In the genomic region with DNA sequence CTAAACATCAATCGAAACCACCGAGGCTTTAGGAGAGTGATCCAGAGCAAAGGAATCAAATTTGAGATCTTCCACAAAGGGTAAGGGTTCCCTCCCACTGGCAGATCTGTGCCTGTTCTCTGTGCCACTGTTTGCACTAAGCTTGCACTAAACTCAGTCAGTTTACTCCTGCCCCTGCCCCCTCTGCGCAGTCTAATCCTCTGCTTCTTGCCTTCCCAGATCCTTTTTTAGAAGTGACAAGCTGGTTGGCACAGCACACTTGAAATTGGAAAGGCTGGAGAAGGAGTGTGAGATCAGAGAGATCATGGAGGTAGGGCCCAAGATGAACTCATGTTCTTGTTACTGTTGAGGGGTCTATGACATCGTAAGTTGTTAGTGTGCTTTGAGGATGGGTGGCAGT, we compare ENCODE assay signal across 27 mouse cellular contexts. TPM values are rescaled to one million over a fixed set of nuclear protein-coding genes. Genes with fewer than 3 reads are reported as not detected.
A peak's percentile ranks its signal among the peaks of the same experiment; 100 is the strongest.
DNase-seq lines count a peak whose midpoint lies in the region; ATAC-seq lines count a peak whose summit lies in the region.
"Had no signal": no experiment of that assay in that cellular context is flagged by ENCODE, and none has a peak within 500 bp of the region (broad histone marks: within the 10 kb centered on the region; RNA-seq: fewer than 3 reads in every experiment).

No protein-coding gene starts in this region.

- ATAC-seq in midbrain, embryonic 11.5 days (ENCODE audit: low FRiP score): no peak
- ATAC-seq in midbrain, embryonic 16.5 days: no peak
- ATAC-seq: CD4-positive, CD25-positive, alpha-beta regulatory T cell, adult 4 months; forebrain, embryonic 13.5 days; forebrain, postnatal 0 days; intestine, postnatal 0 days had no signal

- 97% methylated on average over 4 of the region's 4 CpGs for WGBS in midbrain, embryonic 11.5 days
- WGBS in midbrain, embryonic 16.5 days: 95% methylated on average over 4 of the region's 4 CpGs

- no peak overlapping the region for H3K27ac ChIP-seq in midbrain, embryonic 11.5 days (ENCODE audit: low read depth, low read length)
- H3K27ac ChIP-seq in midbrain, embryonic 16.5 days (ENCODE audit: low read length): no peak overlapping the region
- H3K27ac ChIP-seq: embryonic facial prominence, embryonic 10.5 days; embryonic facial prominence, embryonic 13.5 days; forebrain, embryonic 13.5 days; heart, embryonic 10.5 days; heart, embryonic 13.5 days; hindbrain, embryonic 14.5 days had no signal

- peak; percentile 20 to 37 for DNase-seq in frontal cortex, postnatal 36 days (ENCODE audit: low spot score in 2 of 2)
- DNase-seq in frontal cortex, postnatal 10 days (ENCODE audit: low spot score in 2 of 2): no peak
- DNase-seq in midbrain, embryonic 11.5 days (ENCODE audit: low spot score, missing footprints): peak; percentile 26
- DNase-seq in telencephalon, adult 2 months (ENCODE audit: low read depth, low spot score): peak; percentile 28
- DNase-seq in left cerebral cortex, adult 9 months (ENCODE audit: low spot score in 2 of 2): no peak
- DNase-seq: adrenal gland, adult 2 months; adrenal gland, postnatal 14 days; cerebellum, adult 11-12 months; cerebellum, adult 8-10 months; cerebellum, postnatal 10 days; cerebellum, postnatal 36 days; embryo, embryonic 11 days; forebrain, postnatal 0 days; gastrocnemius, postnatal 14 days; heart, adult 18-20 months; heart, postnatal 14 days; heart, postnatal 4 days had no signal

- H3K36me3 ChIP-seq in midbrain, embryonic 11.5 days (ENCODE audit: control insufficient read depth, insufficient read depth, low read length): peaks cover 8% of the 10 kb centered on the region
- peaks cover 25% of the 10 kb centered on the region for H3K36me3 ChIP-seq in midbrain, embryonic 16.5 days (ENCODE audit: control insufficient read depth, insufficient read depth, low read length)

- no peak overlapping the region for H3K4me2 ChIP-seq in midbrain, embryonic 11.5 days
- no peak overlapping the region for H3K4me2 ChIP-seq in midbrain, embryonic 16.5 days (ENCODE audit: low read length)
- H3K4me2 ChIP-seq: embryonic facial prominence, embryonic 13.5 days; forebrain, embryonic 13.5 days; heart, embryonic 13.5 days; hindbrain, embryonic 14.5 days had no signal

- H3K9ac ChIP-seq in midbrain, embryonic 11.5 days (ENCODE audit: low read length): no peak overlapping the region
- H3K9ac ChIP-seq in midbrain, embryonic 16.5 days (ENCODE audit: low read depth, low read length): no peak overlapping the region
- H3K9ac ChIP-seq: embryonic facial prominence, embryonic 13.5 days; forebrain, embryonic 13.5 days; forebrain, postnatal 0 days; heart, embryonic 13.5 days; hindbrain, embryonic 14.5 days had no signal

- H3K4me3 ChIP-seq in midbrain, embryonic 11.5 days (ENCODE audit: low read depth, low read length): no peak overlapping the region
- H3K4me3 ChIP-seq in midbrain, embryonic 16.5 days (ENCODE audit: low read depth, low read length): no peak overlapping the region
- H3K4me3 ChIP-seq: embryonic facial prominence, embryonic 10.5 days; embryonic facial prominence, embryonic 13.5 days; erythroblast, embryonic 14.5 days; forebrain, embryonic 13.5 days; heart, embryonic 10.5 days; heart, embryonic 13.5 days had no signal

- H3K27me3 ChIP-seq in midbrain, embryonic 11.5 days (ENCODE audit: control insufficient read depth, insufficient read depth, low read length): no peaks in the 10 kb centered on the region
- H3K27me3 ChIP-seq in midbrain, embryonic 16.5 days (ENCODE audit: control insufficient read depth, insufficient read depth, low read depth, low read length): no peaks in the 10 kb centered on the region
- H3K27me3 ChIP-seq: embryonic facial prominence, embryonic 13.5 days; forebrain, embryonic 13.5 days; heart, embryonic 13.5 days had no signal

- no peaks in the 10 kb centered on the region for H3K9me3 ChIP-seq in midbrain, embryonic 11.5 days (ENCODE audit: control insufficient read depth, low read length)
- H3K9me3 ChIP-seq in midbrain, embryonic 16.5 days (replicated peaks; ENCODE audit: control insufficient read depth, low read length, poor library complexity, severe bottlenecking): no peaks in the 10 kb centered on the region
- H3K9me3 ChIP-seq: embryonic facial prominence, embryonic 10.5 days; embryonic facial prominence, embryonic 13.5 days; forebrain, embryonic 13.5 days; heart, embryonic 10.5 days; heart, embryonic 13.5 days had no signal

- H3K4me1 ChIP-seq in midbrain, embryonic 11.5 days (ENCODE audit: control insufficient read depth, insufficient read depth, low read length): no peaks in the 10 kb centered on the region
- H3K4me1 ChIP-seq in midbrain, embryonic 16.5 days (ENCODE audit: control insufficient read depth, insufficient read depth, low read length): no peaks in the 10 kb centered on the region
- H3K4me1 ChIP-seq: embryonic facial prominence, embryonic 13.5 days; forebrain, embryonic 13.5 days; heart, embryonic 10.5 days; heart, embryonic 13.5 days had no signal

RNA-seq across cellular contexts. Expression of gene Cc2d1b, which starts 11.9 kb away (rescaled TPM):
- polyA plus RNA-seq in midbrain, embryonic 11.5 days (2014; fragmentation: Nextera tagmentation; extraction: Ambion mirVana): 15.3 and 19.8 TPM in 2 replicates
- polyA plus RNA-seq in midbrain, embryonic 16.5 days (2015; fragmentation: Nextera tagmentation; extraction: Ambion mirVana): 19.3 and 21.0 TPM in 2 replicates

RNA-seq across cellular contexts. Expression of gene Orc1, which starts 52.4 kb away (rescaled TPM):
- 15.4 and 17.3 TPM in 2 replicates for polyA plus RNA-seq in midbrain, embryonic 11.5 days (2014; fragmentation: Nextera tagmentation; extraction: Ambion mirVana)
- polyA plus RNA-seq in midbrain, embryonic 16.5 days (2015; fragmentation: Nextera tagmentation; extraction: Ambion mirVana): 1.2 and 1.6 TPM in 2 replicates

RNA-seq across cellular contexts. Expression of gene Prpf38a, which starts 52.5 kb away (rescaled TPM):
- 124 and 128 TPM in 2 replicates for polyA plus RNA-seq in midbrain, embryonic 11.5 days (2014; fragmentation: Nextera tagmentation; extraction: Ambion mirVana)
- 78.0 and 79.8 TPM in 2 replicates for polyA plus RNA-seq in midbrain, embryonic 16.5 days (2015; fragmentation: Nextera tagmentation; extraction: Ambion mirVana)

Comparison
In these comparisons a context has a peak if more than half of its experiments do, and no peak if none do; other contexts are left out.
1. DNase-seq: peak in frontal cortex, postnatal 36 days (2 of 2), midbrain, embryonic 11.5 days (single experiment) and telencephalon, adult 2 months (single experiment); none in frontal cortex, postnatal 10 days (0 of 2) and left cerebral cortex, adult 9 months (0 of 2).